Mouse (Mus musculus) embryonic facial prominence, embryonic 11.5 days (tissue): ENCODE results near the gene Utp14b. TPM values are rescaled to one million over a fixed set of nuclear protein-coding genes. Genes with fewer than 3 reads are reported as not detected.

Source experiments
- ATAC-seq: fragments of 200-750 bp; cut with Nextera tagmentation; replicated peaks from 2 replicates; pipeline ENCODE4 v1.8.0; 2017; ENCODE audit warnings: low read depth; ENCODE audit not compliant: insufficient number of reproducible peaks, low FRiP score, low TSS enrichment
- DNase-seq: peaks from one replicate; pipeline ENCODE4 v3.0.0-alpha.2; 2015; ENCODE audit warnings: low spot score
- H3K27ac ChIP-seq: fragments of 300-500 bp; sonication (generic); replicated peaks from 2 replicates; pipeline ENCODE4 v1.5.1; 2014; ENCODE audit warnings: mild to moderate bottlenecking, low read depth, low read length, control low read depth
- H3K27me3 ChIP-seq: fragments of 300-500 bp; sonication (generic); 2 replicates; pipeline ENCODE4 v1.6.1; 2014; ENCODE audit warnings: mild to moderate bottlenecking, low read length, moderate library complexity, mixed read lengths; ENCODE audit not compliant: control insufficient read depth, insufficient read depth
- H3K36me3 ChIP-seq: fragments of 300-500 bp; sonication (generic); replicated peaks from 2 replicates; pipeline ENCODE4 v1.6.1; 2014; ENCODE audit warnings: low read depth, mild to moderate bottlenecking, low read length, moderate library complexity, mixed read lengths; ENCODE audit not compliant: control insufficient read depth, insufficient read depth
- H3K4me1 ChIP-seq: fragments of 300-500 bp; sonication (generic); 2 replicates; pipeline ENCODE4 v1.6.1; 2014; ENCODE audit warnings: low read length, mixed read lengths; ENCODE audit not compliant: control insufficient read depth, insufficient read depth
- H3K4me2 ChIP-seq: fragments of 300-500 bp; sonication (generic); 2 replicates; pipeline ENCODE4 v1.6.1; 2014; ENCODE audit warnings: low read depth, mild to moderate bottlenecking, control low read depth, low read length, moderate library complexity
- H3K4me3 ChIP-seq: fragments of 300-500 bp; sonication (generic); 2 replicates; pipeline ENCODE4 v1.5.1; 2014; ENCODE audit warnings: low read depth, low read length, control low read depth
- H3K9ac ChIP-seq: fragments of 300-500 bp; sonication (generic); replicated peaks from 2 replicates; pipeline ENCODE4 v1.6.1; 2014; ENCODE audit warnings: mild to moderate bottlenecking, control low read depth, low read length
- H3K9me3 ChIP-seq: fragments of 300-500 bp; sonication (generic); replicated peaks from 2 replicates; pipeline ENCODE4 v1.6.1; 2016; ENCODE audit warnings: mild to moderate bottlenecking, low read length, inconsistent platforms, mixed read lengths; ENCODE audit not compliant: control insufficient read depth
- WGBS: fragments of 180-500 bp; shearing (Covaris S2); extraction: QIAGEN DNeasy Blood & Tissue Kit; methylation state at CpG from one replicate; pipeline ENCODE4 v1.1.7; 2014; 5-methylcytosine and 5-hydroxymethylcytosine counted together
- polyA plus RNA-seq: library from polyadenylated mRNA; unstranded; fragments of >200 nt; fragmentation: Nextera tagmentation; extraction: Ambion mirVana; gene quantifications from 2 replicates; pipeline ENCODE4 v1.2.1, GENCODE M21; 2014

The Utp14b gene
- polyA plus RNA-seq, 1 experiment from 2014 or later: 6.6 TPM

- no peak for DNase-seq
- H3K36me3 ChIP-seq: peaks cover 5% of the 10 kb centered on the region
- no peak overlapping the region for H3K27ac ChIP-seq
- no peaks in the 10 kb centered on the region for H3K27me3 ChIP-seq
- H3K4me3 ChIP-seq: no peak overlapping the region
- no peaks in the 10 kb centered on the region for H3K9me3 ChIP-seq
- H3K4me1 ChIP-seq: no peaks in the 10 kb centered on the region
- H3K9ac ChIP-seq: no peak overlapping the region
- ATAC-seq: no peak
- WGBS: 89% methylated on average over 4 of the region's 4 CpGs
- H3K4me2 ChIP-seq: no peak overlapping the region
Observed at GRCm38 (mm10) chr1:78664326-78664725, 6.5 kb downstream of the Utp14b start.

- H3K4me1 ChIP-seq: no peaks in the 10 kb centered on the region
- no peak for DNase-seq
- no peak overlapping the region for H3K4me3 ChIP-seq
- H3K27me3 ChIP-seq: no peaks in the 10 kb centered on the region
- H3K9me3 ChIP-seq: no peaks in the 10 kb centered on the region
- H3K9ac ChIP-seq: no peak overlapping the region
- ATAC-seq: no peak
- H3K27ac ChIP-seq: no peak overlapping the region
- H3K36me3 ChIP-seq: peaks cover 5% of the 10 kb centered on the region
- WGBS: 95% methylated on average over 9 of the region's 9 CpGs
- no peak overlapping the region for H3K4me2 ChIP-seq
Observed at GRCm38 (mm10) chr1:78665954-78666499, 8.2 kb downstream of the Utp14b start.

- no peak overlapping the region for H3K27ac ChIP-seq
- ATAC-seq: no peak
- H3K4me1 ChIP-seq: no peaks in the 10 kb centered on the region
- no peak overlapping the region for H3K4me3 ChIP-seq
- DNase-seq: no peak
- H3K4me2 ChIP-seq: no peak overlapping the region
- H3K36me3 ChIP-seq: peaks cover 5% of the 10 kb centered on the region
- 93% methylated on average over 1 of the region's 1 CpGs for WGBS
- no peaks in the 10 kb centered on the region for H3K27me3 ChIP-seq
- H3K9me3 ChIP-seq: no peaks in the 10 kb centered on the region
- no peak overlapping the region for H3K9ac ChIP-seq
Observed at GRCm38 (mm10) chr1:78666585-78666984, 8.7 kb downstream of the Utp14b start.

GRCm38 (mm10) chr1:78682291-78682690 lies 24.5 kb downstream of the Utp14b start:
- DNase-seq (no peak), ATAC-seq (no peak)
- Histone ChIP-seq H3K4me3 (no peak overlapping the region), H3K27me3 (no peaks in the 10 kb centered on the region), H3K9me3 (no peaks in the 10 kb centered on the region), H3K4me1 (no peaks in the 10 kb centered on the region), H3K4me2 (no peak overlapping the region), H3K9ac (no peak overlapping the region), H3K36me3 (no peaks in the 10 kb centered on the region), H3K27ac (no peak overlapping the region)
- 92% methylated on average over 3 of the region's 3 CpGs for WGBS

GRCm38 (mm10) chr1:78684128-78684527 lies 26.3 kb downstream of the Utp14b start:
- Histone ChIP-seq H3K4me1 (no peaks in the 10 kb centered on the region), H3K27ac (no peak overlapping the region), H3K9me3 (no peaks in the 10 kb centered on the region), H3K4me3 (no peak overlapping the region), H3K36me3 (no peaks in the 10 kb centered on the region; the same call in 1 of the 2 replicates), H3K4me2 (no peak overlapping the region), H3K27me3 (no peaks in the 10 kb centered on the region), H3K9ac (no peak overlapping the region)
- ATAC-seq: no peak
- DNase-seq: no peak
- 89% methylated on average over 8 of the region's 8 CpGs for WGBS

- H3K27me3 ChIP-seq: no peaks in the 10 kb centered on the region
- no peak overlapping the region for H3K9ac ChIP-seq
- H3K4me1 ChIP-seq: no peaks in the 10 kb centered on the region
- no peak overlapping the region for H3K27ac ChIP-seq
- no peaks in the 10 kb centered on the region for H3K9me3 ChIP-seq
- ATAC-seq (no peak), DNase-seq (peak; percentile 28)
- no peak overlapping the region for H3K4me2 ChIP-seq
- no peaks in the 10 kb centered on the region; the same call in 1 of the 2 replicates for H3K36me3 ChIP-seq
- H3K4me3 ChIP-seq: no peak overlapping the region
Observed at GRCm38 (mm10) chr1:78686872-78687271, 29.0 kb downstream of the Utp14b start.

GRCm38 (mm10) chr1:78688149-78688548 lies 30.3 kb downstream of the Utp14b start:
- 86% methylated on average over 7 of the region's 7 CpGs for WGBS
- Histone ChIP-seq H3K36me3 (peaks cover 1% of the 10 kb centered on the region; the same call in 1 of the 2 replicates), H3K4me1 (no peaks in the 10 kb centered on the region)

GRCm38 (mm10) chr1:78694503-78695258 lies 36.8 kb downstream of the Utp14b start:
- 93% methylated on average over 9 of the region's 9 CpGs for WGBS
- no peak overlapping the region for H3K27ac ChIP-seq
- no peaks in the 10 kb centered on the region for H3K4me1 ChIP-seq
- DNase-seq: no peak
- no peaks in the 10 kb centered on the region for H3K27me3 ChIP-seq
- H3K4me3 ChIP-seq: no peak overlapping the region
- ATAC-seq: no peak
- H3K9ac ChIP-seq: no peak overlapping the region
- H3K4me2 ChIP-seq: no peak overlapping the region
- H3K36me3 ChIP-seq: peaks cover 5% of the 10 kb centered on the region
- no peaks in the 10 kb centered on the region for H3K9me3 ChIP-seq

More at GRCm38 (mm10) chr1:78688149-78688548, 30.3 kb downstream of the Utp14b start:
- H3K9ac ChIP-seq: no peak overlapping the region
- no peak overlapping the region for H3K4me2 ChIP-seq
- H3K9me3 ChIP-seq: no peaks in the 10 kb centered on the region
- H3K27me3 ChIP-seq: no peaks in the 10 kb centered on the region
- peak; percentile 9 for DNase-seq
- H3K4me3 ChIP-seq: no peak overlapping the region
- no peak for ATAC-seq
- no peak overlapping the region for H3K27ac ChIP-seq
